Mouse (Mus musculus) hindlimb bud, embryonic 11.5 days (tissue): ENCODE data around the gene Sod1.
"Not testable (repeated sequence)": the region's sequence is repeated elsewhere in the genome, so short reads cannot be mapped to it uniquely, and the experiment has no call there.

Experiments
- DNase-seq: peaks from one replicate; pipeline ENCODE4 v3.0.0-alpha.2; 2012; ENCODE audit warnings: low read depth, low spot score; ENCODE audit errors: extremely low spot score

The Sod1 gene

DNA sequence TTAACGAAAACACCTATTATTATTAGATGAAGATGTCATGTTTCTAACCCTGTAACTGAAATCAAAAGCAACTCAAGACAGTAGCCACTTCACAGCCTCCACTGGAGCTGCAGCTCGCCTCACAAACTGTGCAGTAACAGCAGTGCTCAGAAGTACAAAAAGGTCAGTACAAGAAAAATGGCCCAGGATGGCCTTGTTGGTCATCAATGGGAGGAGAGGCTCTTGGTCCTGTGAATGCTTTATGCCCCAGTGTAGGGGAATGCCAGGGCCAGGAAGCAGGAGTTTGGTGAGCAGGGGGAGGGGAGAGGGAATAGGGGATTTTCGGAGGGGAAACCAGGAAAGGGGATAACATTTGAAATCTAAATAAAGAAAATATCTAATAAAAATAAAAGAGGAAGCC lies 30.7 kb downstream of the Sod1 start:
- not testable (repeated sequence) for DNase-seq

DNA sequence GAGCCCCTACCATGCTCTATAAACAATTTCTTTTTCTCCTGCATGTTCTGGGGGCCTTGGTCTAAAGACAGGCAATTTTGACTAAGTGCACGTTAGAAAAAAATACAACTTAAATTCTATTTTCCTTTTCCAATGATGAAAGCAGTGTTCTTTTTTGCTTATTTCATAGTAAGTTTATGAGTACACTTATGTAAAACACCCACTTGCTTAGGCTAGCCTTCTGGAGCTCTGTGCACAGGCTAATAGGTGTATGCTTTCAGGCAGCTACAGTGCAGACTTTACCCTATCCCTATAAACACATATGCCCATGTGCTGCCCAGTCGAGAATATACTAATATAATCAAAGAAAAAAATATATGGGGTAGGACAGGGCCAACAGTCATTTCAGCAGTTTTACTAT lies 32.0 kb downstream of the Sod1 start:
- no peak for DNase-seq

DNA sequence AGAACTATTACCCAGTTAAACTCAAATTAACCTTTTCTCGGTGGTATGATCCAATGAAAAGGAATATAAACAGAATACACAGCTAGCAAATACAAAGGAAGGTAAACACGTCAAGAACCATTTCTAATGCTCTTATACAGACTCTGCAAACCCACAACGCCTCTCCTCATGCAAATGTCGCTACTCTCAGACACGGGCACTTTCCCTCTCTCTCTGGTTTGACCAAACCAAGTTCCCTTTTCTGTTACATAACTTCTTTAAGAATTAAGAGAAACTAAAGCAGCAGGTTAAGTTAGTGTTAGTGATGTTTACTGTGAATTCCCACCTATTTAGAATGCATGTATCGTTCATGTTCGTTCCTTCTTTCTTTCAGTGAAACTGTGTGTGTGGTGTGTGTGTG lies 38.4 kb downstream of the Sod1 start:
- no peak for DNase-seq

DNA sequence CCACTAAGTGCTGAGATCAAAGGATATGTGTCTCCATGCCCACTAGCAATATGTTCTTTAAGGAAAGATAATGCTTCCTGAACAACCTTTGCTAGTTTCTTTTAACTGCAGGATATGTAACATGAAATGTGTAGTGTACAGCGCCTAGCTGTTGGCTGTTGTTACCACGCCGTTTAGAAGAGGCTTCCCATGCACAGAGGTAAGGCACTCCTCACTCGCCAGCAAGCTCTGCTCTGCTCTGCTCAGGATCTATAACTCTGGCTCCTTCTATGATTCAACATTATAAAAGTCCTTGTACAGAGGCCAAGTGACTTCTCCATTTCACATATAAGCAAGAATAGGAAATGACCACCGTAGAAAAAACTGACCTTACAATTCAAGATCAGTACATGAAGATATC lies 39.1 kb downstream of the Sod1 start:
- no peak for DNase-seq

DNA sequence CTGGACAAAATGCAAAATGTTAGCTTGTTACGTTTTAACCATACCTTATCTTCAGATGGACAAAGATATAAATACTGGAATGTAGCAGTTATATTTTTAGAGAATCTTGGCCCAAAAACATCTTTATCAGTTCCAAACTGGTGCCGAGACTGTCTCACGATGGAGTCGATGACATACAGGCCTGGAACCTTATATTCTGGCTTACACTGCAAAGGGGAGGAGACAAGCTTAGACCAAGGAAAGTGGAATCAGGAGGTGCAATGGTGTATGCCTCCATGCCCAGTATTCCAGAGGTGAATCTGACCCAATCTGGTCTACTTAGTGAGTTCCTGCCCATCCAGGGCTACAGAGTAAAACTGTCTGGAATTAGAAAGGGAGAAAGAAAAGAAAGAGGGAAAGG lies 39.5 kb downstream of the Sod1 start:
- no peak for DNase-seq

DNA sequence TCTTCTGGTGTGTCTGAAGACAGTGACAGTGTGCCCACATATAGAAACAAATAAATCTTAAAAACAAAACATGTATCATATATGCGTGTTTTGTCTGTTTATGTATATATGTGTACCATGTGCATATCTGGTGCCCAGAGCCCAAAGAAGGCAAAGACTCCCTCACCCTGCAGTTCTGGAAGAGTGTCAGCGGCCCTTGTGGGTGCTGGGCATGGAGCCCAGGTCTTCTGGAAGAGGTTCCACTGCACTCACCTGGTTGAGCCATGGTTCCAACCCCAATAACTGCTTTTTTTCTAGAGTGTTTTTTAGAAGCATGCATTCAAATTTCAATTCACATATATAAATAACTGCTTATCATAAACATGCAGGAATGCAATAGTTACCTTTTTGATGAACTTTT lies 41.2 kb downstream of the Sod1 start:
- no peak for DNase-seq

DNA sequence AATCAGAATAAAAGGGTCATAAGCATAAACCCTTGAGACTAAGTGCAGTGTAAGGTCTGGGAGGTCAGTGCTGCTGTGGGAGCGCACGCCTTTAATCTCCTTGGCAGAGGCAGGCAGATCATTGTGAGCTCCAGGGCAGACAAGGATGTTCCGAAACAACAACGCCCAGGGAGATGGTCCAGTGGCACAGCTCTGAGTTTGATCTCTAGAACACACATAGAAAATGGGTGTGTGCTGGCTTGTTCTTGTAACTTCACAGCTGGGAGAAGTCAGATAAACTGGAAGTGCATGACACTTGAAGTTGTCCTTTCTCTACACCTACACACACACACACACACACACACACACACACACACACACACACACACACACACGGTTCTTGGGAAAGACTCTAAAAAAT lies 43.5 kb downstream of the Sod1 start:
- DNase-seq: no peak

DNA sequence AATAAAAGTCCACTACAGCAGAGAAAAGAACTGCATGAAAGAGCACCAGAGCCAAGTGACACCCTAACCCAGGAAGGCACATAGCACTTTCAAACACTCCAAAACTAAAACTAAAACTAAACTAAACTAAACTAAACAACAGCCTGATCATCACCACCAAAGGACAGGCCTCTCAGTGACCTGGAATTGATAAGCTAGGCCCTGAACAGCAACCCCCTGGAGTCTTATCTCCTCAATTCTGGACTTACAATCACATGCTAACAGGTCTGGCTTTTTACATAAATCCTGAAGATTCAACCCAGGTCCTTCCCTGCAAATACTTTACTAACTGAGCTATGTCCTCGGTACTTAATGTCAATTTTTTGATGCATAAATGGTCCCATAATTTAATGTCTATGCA lies 44.6 kb downstream of the Sod1 start:
- DNase-seq: no peak

DNA sequence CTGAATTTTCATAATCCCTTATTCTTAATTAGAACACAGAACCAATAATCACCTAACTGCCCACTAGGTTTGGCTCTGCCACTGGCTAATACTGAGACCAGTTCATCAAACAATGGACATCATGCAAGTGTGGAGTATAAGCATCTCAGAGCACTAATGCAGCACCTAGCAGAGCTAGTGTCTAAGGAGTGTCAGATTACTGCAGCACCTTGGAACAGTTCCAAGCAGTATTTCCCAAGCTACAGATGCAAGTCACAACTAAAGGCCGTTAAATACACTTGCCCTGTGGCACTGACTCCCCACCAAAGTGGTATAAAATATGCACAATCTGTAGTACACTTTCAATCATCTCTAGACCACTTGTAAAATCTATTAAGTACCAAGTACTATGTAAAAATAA lies 46.0 kb downstream of the Sod1 start:
- DNase-seq: no peak

DNA sequence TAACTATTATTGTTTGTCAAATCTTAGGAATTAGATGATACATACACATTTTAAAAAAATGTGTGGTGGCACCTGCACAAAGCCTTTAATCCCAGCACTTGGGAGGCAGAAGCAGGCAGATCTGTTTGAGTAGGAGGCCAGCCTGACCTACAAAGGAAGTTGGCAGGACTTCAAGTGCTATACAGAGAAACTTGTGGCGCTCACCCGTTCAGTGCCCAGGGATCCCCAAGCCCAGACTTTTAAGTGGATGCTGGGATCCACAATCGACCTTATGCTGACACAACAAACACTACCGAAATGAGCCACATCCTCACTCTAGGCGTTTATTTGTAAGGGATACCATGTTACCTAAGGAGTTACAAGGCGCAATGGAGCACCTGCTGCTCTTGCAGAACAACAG lies 55.0 kb downstream of the Sod1 start:
- DNase-seq: no peak
